Mouse (Mus musculus): ENCODE measurements around the gene Pofut2.
"Not testable (repeated sequence)": the region's sequence is repeated elsewhere in the genome, so short reads cannot be mapped to it uniquely, and the experiment has no call there.

The Pofut2 gene

GRCm38 (mm10) chr10:77266281-77266680 lies 7.3 kb downstream of the Pofut2 start:
- no peak for DNase-seq (ENCODE audit: low read depth)

- no peak for DNase-seq (ENCODE audit: low read depth)
These were observed 8.0 kb downstream of the Pofut2 start for GRCm38 (mm10) chr10:77267027-77267426.

- no peak for DNase-seq (ENCODE audit: low read depth)
These were observed 10.1 kb downstream of the Pofut2 start for GRCm38 (mm10) chr10:77269129-77269528.

- DNase-seq (ENCODE audit: low read depth): no peak
These were observed 14.1 kb downstream of the Pofut2 start for GRCm38 (mm10) chr10:77272980-77273730.

GRCm38 (mm10) chr10:77273798-77274197 lies 14.8 kb downstream of the Pofut2 start:
- no peak for DNase-seq (ENCODE audit: low read depth)

GRCm38 (mm10) chr10:77282085-77282484 lies 23.1 kb downstream of the Pofut2 start:
- DNase-seq (ENCODE audit: low read depth): not testable (repeated sequence)

GRCm38 (mm10) chr10:77282822-77283221 lies 23.8 kb downstream of the Pofut2 start:
- DNase-seq (ENCODE audit: low read depth): peak; percentile 46

- DNase-seq (ENCODE audit: low read depth): no peak
These were observed 25.8 kb downstream of the Pofut2 start for GRCm38 (mm10) chr10:77284832-77285231.

GRCm38 (mm10) chr10:77287626-77288025 lies 28.6 kb downstream of the Pofut2 start:
- DNase-seq (ENCODE audit: low read depth): no peak

GRCm38 (mm10) chr10:77288639-77289195 lies 29.7 kb downstream of the Pofut2 start:
- no peak for DNase-seq (ENCODE audit: low read depth)

- DNase-seq (ENCODE audit: low read depth): no peak
These were observed 30.5 kb downstream of the Pofut2 start for GRCm38 (mm10) chr10:77289559-77289958.

- DNase-seq (ENCODE audit: low read depth): no peak
These were observed 31.8 kb downstream of the Pofut2 start for GRCm38 (mm10) chr10:77290624-77291366.

GRCm38 (mm10) chr10:77294691-77295090 lies 35.7 kb downstream of the Pofut2 start:
- no peak for DNase-seq (ENCODE audit: low read depth)

GRCm38 (mm10) chr10:77298621-77299020 lies 39.6 kb downstream of the Pofut2 start:
- DNase-seq (ENCODE audit: low read depth): no peak

GRCm38 (mm10) chr10:77299194-77299593 lies 40.2 kb downstream of the Pofut2 start:
- DNase-seq (ENCODE audit: low read depth): no peak

GRCm38 (mm10) chr10:77300237-77300933 lies 41.4 kb downstream of the Pofut2 start:
- DNase-seq (ENCODE audit: low read depth): no peak

- no peak for DNase-seq (ENCODE audit: low read depth)
These were observed 41.9 kb downstream of the Pofut2 start for GRCm38 (mm10) chr10:77300934-77301297.

- no peak for DNase-seq (ENCODE audit: low read depth)
These were observed 45.3 kb downstream of the Pofut2 start for GRCm38 (mm10) chr10:77304362-77304761.

- DNase-seq (ENCODE audit: low read depth): no peak
These were observed 46.0 kb downstream of the Pofut2 start for GRCm38 (mm10) chr10:77304840-77305533.

GRCm38 (mm10) chr10:77305766-77306165 lies 46.7 kb downstream of the Pofut2 start:
- no peak for DNase-seq (ENCODE audit: low read depth)

GRCm38 (mm10) chr10:77308978-77309377 lies 50.0 kb downstream of the Pofut2 start:
- no peak for DNase-seq (ENCODE audit: low read depth)

- no peak for DNase-seq (ENCODE audit: low read depth)
These were observed 55.8 kb downstream of the Pofut2 start for GRCm38 (mm10) chr10:77314711-77315266.
